Mouse (Mus musculus): ENCODE results near the gene Dennd1a.

DNA sequence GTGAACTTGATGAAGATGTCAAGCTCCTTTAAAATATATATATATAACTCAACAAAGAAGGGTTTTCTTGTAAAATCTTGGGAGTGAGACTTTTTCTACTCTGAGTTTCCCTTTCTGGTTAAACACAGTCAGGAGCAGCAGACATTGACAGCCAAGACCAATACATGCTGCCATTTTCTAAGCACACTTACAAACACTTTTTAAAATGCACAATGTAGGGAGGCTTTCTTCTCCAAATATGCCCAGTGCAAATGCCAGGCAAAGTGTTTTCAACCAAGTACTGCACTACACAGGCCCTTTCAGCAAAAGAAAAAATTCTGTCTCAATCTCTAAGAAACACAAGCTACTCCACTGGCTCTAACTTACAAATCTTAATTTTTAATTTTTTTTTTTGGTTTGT is 65.7 kb downstream of the Dennd1a start:
- no peak for TF ChIP-seq CTCF (IDR thresholded peaks at IDR 0.05; ENCODE audit: low read depth)
- TF ChIP-seq EP300 (optimal IDR thresholded peaks at IDR 0.05): no peak

Measured in stomach, postnatal 0 days (tissue).